Mouse (Mus musculus): Measurements from ENCODE around the gene Iqcg.

DNA sequence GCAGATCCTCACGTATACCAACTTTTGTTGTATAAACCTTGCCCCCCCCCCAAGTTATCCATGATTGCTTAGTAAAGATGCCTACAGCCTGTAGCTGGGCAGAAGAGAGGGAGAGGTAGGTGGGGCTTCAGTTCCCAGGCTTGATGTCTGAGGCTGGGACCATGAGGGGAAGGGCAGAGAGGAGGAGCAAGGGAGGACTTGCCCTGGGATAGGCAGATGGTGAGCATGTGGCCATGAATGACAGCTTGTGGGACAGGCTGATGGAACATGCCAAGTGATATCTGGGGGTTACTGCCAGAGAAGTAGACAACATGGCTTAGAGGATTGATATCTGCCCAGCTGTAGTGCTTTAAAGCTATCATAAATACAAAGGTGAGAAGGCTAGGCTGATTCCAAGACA, 8.0 kb downstream of the Iqcg start:
- TF ChIP-seq CEBPB (IDR thresholded peaks at IDR 0.05; ENCODE audit: low read depth) (no peak), CTCF (IDR thresholded peaks at IDR 0.05; ENCODE audit: control insufficient read depth, insufficient read depth, insufficient read length) (no peak), MAX (IDR thresholded peaks at IDR 0.05) (no peak), USF1 (IDR thresholded peaks at IDR 0.05; ENCODE audit: low read depth) (no peak)
